Comparison of ENCODE assay signal across 36 mouse cellular contexts in genomic region chr11:83429355-83429754, GRCm38 (mm10). TPM values are rescaled to one million over a fixed set of nuclear protein-coding genes. Genes with fewer than 3 reads are reported as not detected.
DNase-seq lines count a peak whose midpoint lies in the region; ATAC-seq and TF ChIP-seq lines count a peak whose summit lies in the region.
"Had no signal": no experiment of that assay in that cellular context is flagged by ENCODE, and none has a peak within 500 bp of the region (broad histone marks: within the 10 kb centered on the region; RNA-seq: fewer than 3 reads in every experiment).

TSS of gene Gas2l2 (minus strand) at chr11:83429455.

- peaks cover 46% of the 10 kb centered on the region for H3K27me3 ChIP-seq in heart, embryonic 10.5 days (ENCODE audit: insufficient read depth, poor library complexity, severe bottlenecking)
- H3K27me3 ChIP-seq in heart, embryonic 15.5 days: peaks cover 38% of the 10 kb centered on the region
- H3K27me3 ChIP-seq in intestine, embryonic 15.5 days (replicated peaks): peaks cover 18% of the 10 kb centered on the region
- H3K27me3 ChIP-seq in intestine, postnatal 0 days (replicated peaks; ENCODE audit: control insufficient read depth, insufficient read depth, low read length): 0 out of 2 replicates have a peak, but pooled peaks cover 10% of the 10 kb centered on the region
- H3K27me3 ChIP-seq in hindbrain, postnatal 0 days (ENCODE audit: insufficient read depth, low read length): no peaks in the 10 kb centered on the region
- peaks cover 55% of the 10 kb centered on the region for H3K27me3 ChIP-seq in kidney, embryonic 15.5 days

- no peaks in the 10 kb centered on the region for H3K36me3 ChIP-seq in heart, embryonic 10.5 days
- no peaks in the 10 kb centered on the region for H3K36me3 ChIP-seq in heart, embryonic 15.5 days
- H3K36me3 ChIP-seq in intestine, embryonic 15.5 days: no peaks in the 10 kb centered on the region
- no peaks in the 10 kb centered on the region for H3K36me3 ChIP-seq in intestine, postnatal 0 days (ENCODE audit: control insufficient read depth, insufficient read depth)
- H3K36me3 ChIP-seq in hindbrain, postnatal 0 days (ENCODE audit: insufficient read depth, low read length): no peaks in the 10 kb centered on the region
- H3K36me3 ChIP-seq in kidney, embryonic 15.5 days: no peaks in the 10 kb centered on the region
- H3K36me3 ChIP-seq: embryonic facial prominence, embryonic 13.5 days; forebrain, embryonic 12.5 days; lung, embryonic 15.5 days; neural tube, embryonic 12.5 days had no signal

- peaks cover 39% of the 10 kb centered on the region for H3K4me1 ChIP-seq in heart, embryonic 10.5 days
- peaks cover 25% of the 10 kb centered on the region for H3K4me1 ChIP-seq in heart, embryonic 15.5 days (replicated peaks)
- no peaks in the 10 kb centered on the region for H3K4me1 ChIP-seq in intestine, embryonic 15.5 days (replicated peaks)
- no peaks in the 10 kb centered on the region for H3K4me1 ChIP-seq in intestine, postnatal 0 days (replicated peaks; ENCODE audit: control insufficient read depth, insufficient read depth, low read length)
- no peaks in the 10 kb centered on the region for H3K4me1 ChIP-seq in hindbrain, postnatal 0 days (ENCODE audit: insufficient read depth, low read length)
- peaks cover 9% of the 10 kb centered on the region for H3K4me1 ChIP-seq in kidney, embryonic 15.5 days
- H3K4me1 ChIP-seq: forebrain, embryonic 12.5 days; lung, embryonic 15.5 days; neural tube, embryonic 12.5 days had no signal

- H3K27ac ChIP-seq in heart, embryonic 10.5 days: peak within 1 kb of the TSS; percentile 37; the same call in 1 of the 2 replicates
- H3K27ac ChIP-seq in heart, embryonic 15.5 days: no peak within 1 kb of the TSS
- H3K27ac ChIP-seq in intestine, embryonic 15.5 days: no peak within 1 kb of the TSS
- H3K27ac ChIP-seq in intestine, postnatal 0 days (ENCODE audit: low read depth, low read length): no peak within 1 kb of the TSS
- H3K27ac ChIP-seq in hindbrain, postnatal 0 days: no peak within 1 kb of the TSS
- no peak within 1 kb of the TSS for H3K27ac ChIP-seq in kidney, embryonic 15.5 days
- H3K27ac ChIP-seq: embryonic facial prominence, embryonic 13.5 days; forebrain, embryonic 12.5 days; kidney, postnatal 0 days; lung, embryonic 15.5 days; neural tube, embryonic 12.5 days had no signal

- TF ChIP-seq CTCF in intestine, postnatal 0 days (IDR thresholded peaks at IDR 0.05; ENCODE audit: low read depth): no peak
- TF ChIP-seq CTCF in hindbrain, postnatal 0 days (IDR thresholded peaks at IDR 0.05; ENCODE audit: low read depth): no peak

- no peak within 1 kb of the TSS for H3K9ac ChIP-seq in heart, embryonic 15.5 days
- no peak within 1 kb of the TSS for H3K9ac ChIP-seq in intestine, embryonic 15.5 days
- no peak within 1 kb of the TSS for H3K9ac ChIP-seq in intestine, postnatal 0 days (ENCODE audit: low read depth, low read length)
- 0 out of 2 replicates have a peak within 1 kb of the TSS, but pooled peaks have one; percentile 9 for H3K9ac ChIP-seq in hindbrain, postnatal 0 days (replicated peaks; ENCODE audit: low read length)
- no peak within 1 kb of the TSS for H3K9ac ChIP-seq in kidney, embryonic 15.5 days
- H3K9ac ChIP-seq: embryonic facial prominence, embryonic 13.5 days; forebrain, embryonic 12.5 days; forebrain, postnatal 0 days; lung, embryonic 15.5 days; neural tube, embryonic 12.5 days had no signal

- H3K4me2 ChIP-seq in heart, embryonic 15.5 days: peak within 1 kb of the TSS; percentile 18; the same call in 1 of the 2 replicates
- peak within 1 kb of the TSS; percentile 10; the same call in 1 of the 2 replicates for H3K4me2 ChIP-seq in intestine, embryonic 15.5 days (replicated peaks)
- no peak within 1 kb of the TSS for H3K4me2 ChIP-seq in intestine, postnatal 0 days (replicated peaks; ENCODE audit: low read depth)
- H3K4me2 ChIP-seq in hindbrain, postnatal 0 days (ENCODE audit: low read depth, low read length): 0 out of 2 replicates have a peak within 1 kb of the TSS, but pooled peaks have one; percentile 4
- H3K4me2 ChIP-seq in kidney, embryonic 15.5 days: no peak within 1 kb of the TSS
- H3K4me2 ChIP-seq: embryonic facial prominence, embryonic 13.5 days; forebrain, embryonic 12.5 days; liver, embryonic 11.5 days; lung, embryonic 15.5 days; midbrain, embryonic 11.5 days; neural tube, embryonic 12.5 days had no signal

- ATAC-seq in heart, embryonic 15.5 days (replicated peaks; ENCODE audit: insufficient number of reproducible peaks, insufficient read depth, low FRiP score, low read depth): no peak
- ATAC-seq in intestine, embryonic 15.5 days: no peak
- no peak for ATAC-seq in intestine, postnatal 0 days
- no peak for ATAC-seq in hindbrain, postnatal 0 days
- ATAC-seq in kidney, embryonic 15.5 days (replicated peaks; ENCODE audit: low FRiP score): no peak
- ATAC-seq: inflammation-experienced regulatory T-cells, adult 6 months; midbrain, embryonic 16.5 days; Patski had no signal

- 47% methylated on average over 5 of the region's 5 CpGs for WGBS in heart, embryonic 10.5 days
- WGBS in heart, embryonic 15.5 days: 55% methylated on average over 5 of the region's 5 CpGs
- WGBS in intestine, embryonic 15.5 days: 54% methylated on average over 5 of the region's 5 CpGs
- 49% methylated on average over 5 of the region's 5 CpGs for WGBS in intestine, postnatal 0 days
- 43% methylated on average over 5 of the region's 5 CpGs for WGBS in hindbrain, postnatal 0 days
- 55% methylated on average over 5 of the region's 5 CpGs for WGBS in kidney, embryonic 15.5 days

- intact Hi-C loops in heart, postnatal 25 days (cut with DNase I): no loop called here
- intact Hi-C loops in heart, postnatal 10 days (cut with DNase I): no loop called here

- peak within 1 kb of the TSS; percentile 19; the same call in 1 of the 2 replicates for H3K4me3 ChIP-seq in heart, embryonic 10.5 days
- no peak within 1 kb of the TSS for H3K4me3 ChIP-seq in heart, embryonic 15.5 days
- H3K4me3 ChIP-seq in intestine, embryonic 15.5 days (replicated peaks): no peak within 1 kb of the TSS
- no peak within 1 kb of the TSS for H3K4me3 ChIP-seq in intestine, postnatal 0 days (ENCODE audit: low read depth, low read length)
- no peak within 1 kb of the TSS for H3K4me3 ChIP-seq in hindbrain, postnatal 0 days (ENCODE audit: low read length)
- no peak within 1 kb of the TSS for H3K4me3 ChIP-seq in kidney, embryonic 15.5 days (replicated peaks)
- H3K4me3 ChIP-seq: embryonic facial prominence, embryonic 13.5 days; erythroblast, embryonic 14.5 days; forebrain, embryonic 12.5 days; lung, embryonic 15.5 days; neural tube, embryonic 12.5 days had no signal

- H3K9me3 ChIP-seq in heart, embryonic 10.5 days: no peaks in the 10 kb centered on the region
- no peaks in the 10 kb centered on the region for H3K9me3 ChIP-seq in heart, embryonic 15.5 days (replicated peaks)
- H3K9me3 ChIP-seq in intestine, embryonic 15.5 days: no peaks in the 10 kb centered on the region
- H3K9me3 ChIP-seq in intestine, postnatal 0 days (ENCODE audit: control insufficient read depth): no peaks in the 10 kb centered on the region
- H3K9me3 ChIP-seq in hindbrain, postnatal 0 days (ENCODE audit: low read length): no peaks in the 10 kb centered on the region
- no peaks in the 10 kb centered on the region for H3K9me3 ChIP-seq in kidney, embryonic 15.5 days (replicated peaks)
- H3K9me3 ChIP-seq: embryonic facial prominence, embryonic 13.5 days; forebrain, embryonic 12.5 days; lung, embryonic 15.5 days; neural tube, embryonic 12.5 days had no signal

- DNase-seq in heart, embryonic 10.5 days (ENCODE audit: low spot score): no peak
- no peak for DNase-seq in heart, postnatal 25 days (ENCODE audit: low spot score)
- DNase-seq in heart, postnatal 10 days: no peak
- no peak for DNase-seq in hindbrain, postnatal 0 days (ENCODE audit: low spot score)
- DNase-seq: adrenal gland, postnatal 10 days; cerebellum, adult 11 months; cerebellum, adult 9-10 months; cerebellum, postnatal 36 days; forebrain, postnatal 0 days; kidney, adult 2 months; kidney, postnatal 4 days; lung, postnatal 36 days; right cerebral cortex, postnatal 4 days; thymus, adult 2 months; thymus, postnatal 36 days had no signal

RNA-seq across cellular contexts. Expression of gene Gas2l2, which starts in this region (rescaled TPM):
- 0.17 and 0.18 TPM in 2 replicates for polyA plus RNA-seq in heart, embryonic 10.5 days (2016; fragmentation: Nextera tagmentation; extraction: Ambion mirVana)
- total RNA-seq in heart, postnatal 25 days (2021): not detected
- polyA plus RNA-seq in heart, embryonic 15.5 days (2015; fragmentation: Nextera tagmentation; extraction: Ambion mirVana): 0.11 and 0.13 TPM in 2 replicates
- not detected for total RNA-seq in heart, postnatal 10 days (2021)
- polyA plus RNA-seq in intestine, embryonic 15.5 days (2015; fragmentation: Nextera tagmentation; extraction: Ambion mirVana): 0.13 TPM in 1 of 2 replicates, not detected in the other
- 0.51 and 0.65 TPM in 2 replicates for polyA plus RNA-seq in intestine, postnatal 0 days (2015; fragmentation: Nextera tagmentation; extraction: Ambion mirVana)
- 0.14 and 1.0 TPM in 2 replicates for total RNA-seq in hindbrain, postnatal 0 days (2014; rRNA removed)
- 0.69 and 1.4 TPM in 2 replicates for polyA plus RNA-seq in hindbrain, postnatal 0 days (2015; fragmentation: Nextera tagmentation; extraction: Ambion mirVana)
- polyA plus RNA-seq in kidney, embryonic 15.5 days (2015; fragmentation: Nextera tagmentation; extraction: Ambion mirVana): not detected in 2 replicates
- total RNA-seq: adrenal gland, postnatal 10 days; gastrocnemius, adult 8-10 months; megakaryocyte, adult 5-6 weeks; MEL had no signal
- polyA plus RNA-seq: erythroblast, embryonic 14.5 days; heart, postnatal 0 days; inflammation-experienced regulatory T-cells, adult 6 months; kidney, adult 2 months; kidney, postnatal 0 days; limb, embryonic 11.5 days; liver, embryonic 11.5 days; liver, embryonic 16.5 days; midbrain, embryonic 11.5 days; neural tube, embryonic 12.5 days; Patski had no signal

Comparison
In these comparisons a context has a peak if more than half of its experiments do, and no peak if none do; other contexts are left out.
1. H3K4me2 ChIP-seq: peak in heart, embryonic 15.5 days (single experiment), intestine, embryonic 15.5 days (single experiment) and hindbrain, postnatal 0 days (single experiment); none in intestine, postnatal 0 days (single experiment) and kidney, embryonic 15.5 days (single experiment).